Mouse (Mus musculus) lung, postnatal 10 days (tissue): ENCODE measurements at regions not wholly inside any gene's neighbourhood (a gene's known extent, or its start where the extent isn't known, plus 50 kb on each side); places are given as distances from the start of the nearest gene placed in this dataset.
A peak's percentile ranks its signal among the peaks of the same experiment; 100 is the strongest.

Source experiments
- DNase-seq: peaks from one replicate; pipeline ENCODE4 v3.0.0; 2021

- DNase-seq, result no peak
Measured at GRCm38 (mm10) chr8:12151679-12152078, 126.9 kb upstream of the A230072I06Rik start.

DNA sequence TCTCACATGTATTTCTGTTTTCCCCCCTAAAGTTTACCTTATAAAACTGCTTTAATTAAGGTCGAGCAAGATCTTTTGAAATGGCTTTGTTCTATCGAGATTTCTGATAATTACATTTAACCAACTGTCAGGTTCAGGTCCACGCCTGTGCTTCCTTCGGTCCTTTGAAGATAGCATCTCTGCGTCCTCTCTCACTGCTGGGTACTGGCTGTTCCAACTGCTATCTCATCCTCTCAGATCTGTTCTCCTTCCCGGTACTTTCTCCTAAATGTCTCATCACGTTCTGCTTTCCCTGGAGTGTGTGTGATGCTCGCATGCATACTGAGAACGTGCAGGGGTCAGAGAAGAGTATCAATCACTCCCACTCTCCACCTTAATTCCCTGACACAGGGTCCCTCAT is 125.8 kb upstream of the A230072I06Rik start:
- DNase-seq, result no peak

DNA sequence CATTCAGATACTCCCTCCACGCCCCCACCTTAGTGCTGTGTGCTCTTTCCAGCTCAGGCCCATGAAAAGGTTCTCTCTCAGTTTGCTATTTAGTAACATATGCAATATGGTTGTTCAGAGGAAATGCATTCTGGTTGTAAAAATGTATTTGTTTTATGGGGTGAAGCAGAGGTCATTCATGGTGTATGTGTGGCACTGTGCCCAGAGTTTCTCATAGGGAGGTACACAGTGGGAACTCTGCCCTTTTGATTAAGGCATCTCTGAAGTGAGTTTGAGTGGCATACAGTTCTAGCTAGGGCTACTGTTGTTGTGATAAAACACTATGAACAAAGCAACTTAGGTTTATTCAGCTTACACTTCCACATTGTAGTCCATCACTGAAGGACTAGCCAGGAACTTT is 121.7 kb upstream of the A230072I06Rik start:
- no peak for DNase-seq

GRCm38 (mm10) chr8:12158188-12158587 is 120.4 kb upstream of the A230072I06Rik start:
- peak; percentile 53 for DNase-seq

GRCm38 (mm10) chr8:12162921-12163705 is 115.5 kb upstream of the A230072I06Rik start:
- no peak for DNase-seq

DNA sequence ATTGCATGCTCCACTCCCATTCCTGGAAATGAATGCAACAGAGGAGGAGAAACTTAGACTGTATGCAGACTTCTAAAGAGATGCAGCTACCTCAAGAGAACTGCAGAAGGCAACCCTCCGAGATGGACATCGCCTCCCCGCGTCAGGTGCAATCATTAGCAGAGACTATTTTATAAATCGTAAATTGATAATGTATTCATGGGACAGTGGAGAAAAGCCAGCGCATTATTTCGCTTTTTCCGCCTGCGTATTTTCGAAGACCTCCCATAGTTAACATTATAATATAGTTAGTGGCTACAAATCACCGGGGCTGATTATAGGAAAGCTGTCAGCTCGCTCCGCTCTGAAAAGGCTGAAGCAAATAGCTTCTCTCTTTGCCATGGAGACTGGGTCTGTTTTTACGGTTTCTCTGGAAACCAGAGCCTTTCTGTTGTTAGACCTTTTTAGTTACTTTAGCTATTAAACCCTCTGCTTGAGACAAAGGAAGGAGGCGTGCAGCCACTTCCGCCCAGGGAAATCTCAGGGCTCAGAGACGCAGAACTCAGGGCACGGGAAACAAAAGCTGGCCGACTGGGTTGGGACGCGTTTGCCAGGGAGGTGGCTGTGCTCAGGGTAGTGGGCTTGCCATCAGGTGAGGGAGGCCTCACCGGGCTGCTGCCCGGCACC is 113.0 kb upstream of the A230072I06Rik start:
- DNase-seq, result no peak

GRCm38 (mm10) chr8:12171788-12172187 is 106.8 kb upstream of the A230072I06Rik start:
- no peak for DNase-seq

DNA sequence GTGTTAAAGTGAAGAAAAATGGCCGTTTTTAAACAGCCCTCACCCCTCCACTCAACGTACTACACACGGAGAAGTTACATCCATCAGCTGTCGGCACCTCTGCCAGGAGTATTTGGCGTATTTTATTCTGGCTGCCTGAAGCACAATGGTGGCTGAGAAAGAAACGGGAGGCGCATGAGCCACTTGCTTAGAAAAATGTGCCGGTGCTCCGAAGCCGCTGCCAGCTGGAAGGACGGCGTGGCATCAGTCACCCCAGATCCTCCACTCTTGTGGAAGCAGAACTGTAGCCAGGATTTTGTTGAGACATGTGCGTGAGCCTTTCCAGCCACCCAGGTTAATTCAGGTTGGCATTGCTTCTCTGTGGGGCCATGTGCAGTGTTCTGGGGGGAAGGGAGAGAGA is 103.1 kb upstream of the A230072I06Rik start:
- no peak for DNase-seq

DNA sequence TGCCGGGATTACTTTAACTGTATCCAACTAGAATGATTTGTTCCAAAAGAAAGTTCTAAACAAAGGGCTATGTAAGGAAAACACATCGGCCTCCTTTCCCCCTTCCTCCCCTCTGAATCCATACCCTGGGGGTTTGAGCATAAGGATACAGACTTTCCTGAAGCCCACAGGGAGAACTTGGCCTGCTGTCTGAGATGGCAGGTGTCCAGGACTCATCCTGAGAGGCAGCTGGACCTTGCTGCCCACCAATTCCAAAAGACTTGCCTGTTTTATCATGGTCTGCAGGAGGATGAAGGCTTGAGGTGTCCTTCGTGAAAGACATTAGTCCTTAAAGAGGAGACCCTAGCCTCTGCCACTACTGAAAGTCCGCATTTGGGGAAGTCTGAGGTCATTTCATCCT is 94.0 kb upstream of the A230072I06Rik start:
- no peak for DNase-seq

DNA sequence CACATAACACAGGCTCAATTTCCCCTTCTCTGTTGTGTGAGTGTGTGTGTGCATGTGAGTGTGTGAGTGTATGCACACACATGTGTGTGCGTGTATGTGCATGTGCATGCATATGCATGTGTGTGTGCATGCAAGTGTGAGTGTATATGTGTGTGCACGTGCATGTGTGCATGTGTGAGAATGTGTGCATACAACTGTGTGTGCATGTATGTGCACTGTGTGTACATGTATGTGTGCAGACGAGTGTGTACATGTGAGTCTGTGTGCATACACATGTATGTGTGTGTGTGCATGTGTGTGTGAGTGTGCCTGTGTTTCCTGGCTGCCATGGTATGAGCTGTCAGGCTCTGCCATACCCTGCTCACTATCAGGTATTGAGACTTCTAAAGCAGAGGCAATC is 91.3 kb upstream of the A230072I06Rik start:
- no peak for DNase-seq

- no peak for DNase-seq
Measured at GRCm38 (mm10) chr8:12188451-12188850, 90.2 kb upstream of the A230072I06Rik start.

DNA sequence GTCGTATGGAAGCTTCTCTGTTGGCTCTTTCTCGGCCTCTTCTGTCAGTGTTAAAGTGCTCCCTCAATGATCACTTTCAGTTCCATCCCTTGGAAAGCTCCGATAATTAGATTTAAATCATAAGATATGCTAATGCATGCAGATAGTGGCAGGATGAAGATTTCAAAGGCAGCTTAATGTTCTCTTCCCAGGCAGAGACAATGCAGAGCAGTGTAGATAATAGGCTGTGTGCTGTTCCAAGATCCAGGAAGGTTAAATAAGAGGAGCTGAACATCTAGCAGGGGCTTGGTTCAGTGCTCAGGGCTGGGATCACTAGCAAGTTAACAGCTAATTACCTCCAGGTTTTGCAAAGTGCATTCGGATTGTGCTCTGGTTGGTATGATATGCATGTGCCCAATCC is 89.7 kb upstream of the A230072I06Rik start:
- DNase-seq, result no peak

- DNase-seq, result peak; percentile 21
Measured at GRCm38 (mm10) chr8:12192006-12192405, 86.6 kb upstream of the A230072I06Rik start.

DNA sequence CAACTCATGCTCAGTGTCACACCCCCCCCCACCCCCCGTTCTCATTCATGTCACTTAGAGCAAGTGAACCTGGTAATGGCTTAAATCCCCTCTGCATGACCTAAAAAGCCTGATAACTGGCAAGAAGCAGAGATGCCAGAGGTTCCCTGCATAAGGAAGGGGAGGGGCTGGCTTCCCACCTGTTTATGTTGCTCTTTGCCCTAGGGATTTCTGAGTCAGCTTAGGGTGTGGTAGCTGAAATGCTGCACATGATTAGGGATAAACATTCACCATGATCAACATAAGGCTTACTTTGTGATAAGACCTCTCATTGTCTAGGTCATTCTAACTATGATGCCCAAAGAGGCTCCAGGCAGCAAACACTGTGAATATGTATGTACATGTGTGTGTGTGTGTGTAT is 72.7 kb upstream of the A230072I06Rik start:
- DNase-seq, result no peak

DNA sequence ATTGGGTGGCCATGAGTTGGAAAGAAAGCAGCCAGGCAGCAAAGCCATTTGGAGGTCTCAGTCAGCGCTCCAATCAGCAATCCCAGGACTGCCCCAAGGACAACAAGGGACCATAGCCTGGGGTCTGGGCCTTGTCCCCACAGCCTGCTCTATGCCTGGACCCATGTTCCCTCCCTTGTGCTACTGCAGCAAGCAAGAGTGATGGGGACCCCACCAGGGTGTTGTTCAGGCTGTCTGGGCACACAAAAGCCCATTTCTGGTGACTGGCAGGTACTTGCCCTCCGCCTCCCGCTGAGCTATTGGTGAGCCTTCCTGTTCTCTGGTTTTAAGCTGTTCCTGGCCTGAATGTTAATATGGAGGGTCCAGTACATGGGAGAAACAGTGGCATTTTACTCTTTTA is 71.2 kb upstream of the A230072I06Rik start:
- no peak for DNase-seq

DNA sequence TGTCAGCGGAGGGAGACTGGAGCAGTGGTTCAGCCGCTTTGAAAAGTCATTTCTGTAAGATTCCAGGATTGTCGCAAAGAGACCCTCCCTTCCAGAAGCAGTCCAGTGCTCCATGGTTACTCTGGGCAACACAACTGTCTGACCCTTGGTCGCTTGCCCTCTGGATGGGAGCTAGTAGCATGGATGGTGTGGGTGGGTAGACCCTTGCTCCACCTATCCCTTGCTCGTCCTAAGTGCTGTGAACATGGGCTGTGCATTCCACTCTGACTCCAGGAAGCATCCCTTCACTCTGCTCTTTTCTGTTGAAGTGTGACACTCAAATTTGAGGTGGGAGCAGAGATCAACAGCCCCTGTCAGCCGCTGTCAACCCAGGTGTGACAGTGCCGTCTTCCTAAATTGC is 64.8 kb upstream of the A230072I06Rik start:
- no peak for DNase-seq

GRCm38 (mm10) chr8:12214205-12215019 is 64.2 kb upstream of the A230072I06Rik start:
- DNase-seq, result no peak

DNA sequence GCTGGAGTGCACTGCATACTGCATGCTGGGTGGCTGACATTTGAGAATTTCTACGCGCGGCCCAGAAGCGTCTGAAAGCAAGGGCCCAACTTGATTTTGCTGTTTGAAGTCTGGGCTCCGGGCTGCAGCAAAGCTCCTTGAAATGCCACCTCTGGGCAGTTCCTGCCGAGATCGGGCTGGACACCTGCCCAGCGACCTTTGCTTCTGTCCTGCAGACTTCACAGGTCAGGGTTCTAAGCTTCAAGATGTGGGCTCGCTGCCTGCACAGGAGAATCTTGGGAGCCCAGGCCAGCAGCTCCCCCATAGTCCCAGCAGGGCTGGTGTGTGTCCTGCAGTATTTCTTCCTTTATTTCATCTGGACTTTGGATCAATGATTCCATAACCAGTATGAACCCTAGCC is 57.1 kb upstream of the A230072I06Rik start:
- DNase-seq, result no peak

GRCm38 (mm10) chr8:12223376-12223775 is 55.2 kb upstream of the A230072I06Rik start:
- no peak for DNase-seq
